13 mouse cellular contexts compared by ENCODE assay signal in genomic region chr4:106983908-106984515, GRCm38 (mm10).
DNase-seq lines count a peak whose midpoint lies in the region; ATAC-seq and TF ChIP-seq lines count a peak whose summit lies in the region.
"Had no signal": no experiment of that assay in that cellular context is flagged by ENCODE, and none has a peak within 500 bp of the region (broad histone marks: within the 10 kb centered on the region; RNA-seq: fewer than 3 reads in every experiment).

No protein-coding gene starts in this region.

- no peak for TF ChIP-seq POLR2A in small intestine, adult 2 months (IDR thresholded peaks at IDR 0.05; ENCODE audit: low read depth, low read length)

- H3K27ac ChIP-seq in neural tube, embryonic 11.5 days (ENCODE audit: low read depth, low read length): peak overlapping the region; percentile 56
- peak overlapping the region; percentile 86 for H3K27ac ChIP-seq in forebrain, embryonic 15.5 days (replicated peaks)
- H3K27ac ChIP-seq in limb, embryonic 15.5 days: peak overlapping the region; percentile 30; the same call in 1 of the 2 replicates
- peak overlapping the region; percentile 53 for H3K27ac ChIP-seq in small intestine, adult 2 months (ENCODE audit: insufficient read depth, low read depth, low read length)
- H3K27ac ChIP-seq: kidney, postnatal 0 days had no signal

- ATAC-seq in neural tube, embryonic 11.5 days (ENCODE audit: insufficient read depth, low FRiP score, low TSS enrichment): no peak
- ATAC-seq in forebrain, embryonic 15.5 days (replicated peaks): peak; percentile 72
- ATAC-seq in limb, embryonic 15.5 days (ENCODE audit: insufficient number of reproducible peaks, low FRiP score, low TSS enrichment, low read depth): no peak

- WGBS in neural tube, embryonic 11.5 days: 50% methylated on average over 7 of the region's 7 CpGs
- 44% methylated on average over 7 of the region's 7 CpGs for whole genome bisulfite sequencing in forebrain, embryonic 15.5 days
- 42% methylated on average over 7 of the region's 7 CpGs for WGBS in limb, embryonic 15.5 days
- WGBS in small intestine, adult 2 months: 65% methylated on average over 7 of the region's 7 CpGs

- H3K9ac ChIP-seq in neural tube, embryonic 11.5 days (ENCODE audit: low read length): no peak overlapping the region
- no peak overlapping the region for H3K9ac ChIP-seq in forebrain, embryonic 15.5 days (replicated peaks)
- no peak overlapping the region for H3K9ac ChIP-seq in limb, embryonic 15.5 days

- no peaks in the 10 kb centered on the region for H3K27me3 ChIP-seq in neural tube, embryonic 11.5 days (ENCODE audit: control insufficient read depth, insufficient read depth, low read length)
- H3K27me3 ChIP-seq in forebrain, embryonic 15.5 days: no peaks in the 10 kb centered on the region
- H3K27me3 ChIP-seq in limb, embryonic 15.5 days: no peaks in the 10 kb centered on the region
- no peaks in the 10 kb centered on the region for H3K27me3 ChIP-seq in small intestine, adult 2 months (ENCODE audit: control insufficient read depth, insufficient read depth, low read length)

- H3K36me3 ChIP-seq in neural tube, embryonic 11.5 days (ENCODE audit: control insufficient read depth, insufficient read depth, low read length): no peaks in the 10 kb centered on the region
- no peaks in the 10 kb centered on the region for H3K36me3 ChIP-seq in forebrain, embryonic 15.5 days
- 0 out of 2 replicates have a peak, but pooled peaks cover 2% of the 10 kb centered on the region for H3K36me3 ChIP-seq in limb, embryonic 15.5 days
- H3K36me3 ChIP-seq in small intestine, adult 2 months (ENCODE audit: control insufficient read depth, insufficient read depth, low read length): no peaks in the 10 kb centered on the region

- TF ChIP-seq CTCF in small intestine, adult 2 months (IDR thresholded peaks at IDR 0.05; ENCODE audit: extremely low read depth, insufficient read length, insufficient replicate concordance, low read depth, low read length): no peak

- H3K4me1 ChIP-seq in neural tube, embryonic 11.5 days (ENCODE audit: control insufficient read depth, insufficient read depth, low read length): peaks cover 92% of the 10 kb centered on the region
- H3K4me1 ChIP-seq in forebrain, embryonic 15.5 days: peaks cover 74% of the 10 kb centered on the region
- H3K4me1 ChIP-seq in limb, embryonic 15.5 days: peaks cover 89% of the 10 kb centered on the region
- H3K4me1 ChIP-seq in small intestine, adult 2 months (ENCODE audit: control insufficient read depth, insufficient read depth, insufficient read length, low read length): peaks cover 65% of the 10 kb centered on the region

- no peak overlapping the region for H3K4me3 ChIP-seq in neural tube, embryonic 11.5 days (ENCODE audit: low read depth, low read length)
- no peak overlapping the region for H3K4me3 ChIP-seq in forebrain, embryonic 15.5 days
- H3K4me3 ChIP-seq in limb, embryonic 15.5 days: no peak overlapping the region
- H3K4me3 ChIP-seq in small intestine, adult 2 months (ENCODE audit: low read depth, low read length): no peak overlapping the region
- H3K4me3 ChIP-seq: myocyte had no signal

- no peak overlapping the region for H3K4me2 ChIP-seq in neural tube, embryonic 11.5 days (ENCODE audit: low read depth)
- H3K4me2 ChIP-seq in forebrain, embryonic 15.5 days (replicated peaks): no peak overlapping the region
- no peak overlapping the region for H3K4me2 ChIP-seq in limb, embryonic 15.5 days

- H3K9me3 ChIP-seq in neural tube, embryonic 11.5 days (ENCODE audit: control insufficient read depth, low read length): no peaks in the 10 kb centered on the region
- H3K9me3 ChIP-seq in forebrain, embryonic 15.5 days: no peaks in the 10 kb centered on the region
- H3K9me3 ChIP-seq in limb, embryonic 15.5 days: no peaks in the 10 kb centered on the region

- DNase-seq in neural tube, embryonic 11.5 days (ENCODE audit: low spot score): no peak
- no peak for DNase-seq in neural tube, embryonic 10.5 days (ENCODE audit: extremely low spot score, low spot score)
- no peak for DNase-seq in embryo, embryonic 10.5 days (ENCODE audit: low spot score)
- DNase-seq in layer of hippocampus, postnatal 36 days: no peak
- DNase-seq: adrenal gland, adult 2 months; cerebellum, postnatal 36 days; heart, postnatal 36 days; layer of hippocampus, adult 9-11 months had no signal

Comparison
In these comparisons a context has a peak if more than half of its experiments do, and no peak if none do; other contexts are left out.
1. H3K27ac ChIP-seq: peak in every context shown above with its lines; median percentile 86 in forebrain, embryonic 15.5 days; 56 in neural tube, embryonic 11.5 days; 53 in small intestine, adult 2 months; 30 in limb, embryonic 15.5 days.